Mouse (Mus musculus): ENCODE results near the gene Ssbp2. TPM values are rescaled to one million over a fixed set of nuclear protein-coding genes. Genes with fewer than 3 reads are reported as not detected.

The Ssbp2 gene
- polyA plus RNA-seq, 1 experiment, result 7.9 TPM

DNA sequence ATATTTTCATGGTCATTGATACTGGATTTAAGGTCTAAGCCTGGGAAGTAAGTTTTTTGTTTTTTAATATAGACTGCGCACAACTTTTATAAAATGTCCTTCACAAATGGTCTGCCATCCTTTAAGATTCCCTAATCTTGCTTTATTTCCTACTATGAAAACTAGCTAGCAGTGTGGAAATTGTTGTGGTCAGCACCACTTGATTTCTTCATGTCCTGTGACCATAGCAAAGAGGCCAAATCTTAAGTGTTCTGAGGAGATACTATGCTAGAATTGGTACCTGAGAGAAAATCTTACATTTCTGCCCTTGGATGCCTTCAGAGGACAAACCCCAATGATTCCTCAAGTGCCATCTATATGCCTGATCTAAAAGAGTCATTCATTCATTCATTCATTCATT, 60.9 kb downstream of the Ssbp2 start:
- Histone ChIP-seq H3K36me3 (ENCODE audit: control insufficient read depth, insufficient read depth, low read length) (no peaks in the 10 kb centered on the region), H3K4me1 (ENCODE audit: control insufficient read depth, insufficient read depth, low read length) (no peaks in the 10 kb centered on the region), H3K4me3 (ENCODE audit: control insufficient read depth, low read depth, low read length) (no peak overlapping the region), H3K27me3 (ENCODE audit: control insufficient read depth, insufficient read depth, low read length) (no peaks in the 10 kb centered on the region), H3K27ac (ENCODE audit: control insufficient read depth, insufficient read depth, low read depth, low read length) (no peak overlapping the region)
- TF ChIP-seq CTCF (IDR thresholded peaks at IDR 0.05; ENCODE audit: control insufficient read depth, insufficient read depth, insufficient replicate concordance, low read depth, low read length), result no peak
- TF ChIP-seq POLR2A (IDR thresholded peaks at IDR 0.05; ENCODE audit: control insufficient read depth, low read depth, low read length), result no peak

GRCm38 (mm10) chr13:91526058-91526457, 66.0 kb downstream of the Ssbp2 start:
- no peak overlapping the region for H3K27ac ChIP-seq (ENCODE audit: control insufficient read depth, insufficient read depth, low read depth, low read length)
- H3K27me3 ChIP-seq (ENCODE audit: control insufficient read depth, insufficient read depth, low read length), result no peaks in the 10 kb centered on the region
- H3K36me3 ChIP-seq (ENCODE audit: control insufficient read depth, insufficient read depth, low read length), result no peaks in the 10 kb centered on the region
- H3K4me3 ChIP-seq (ENCODE audit: control insufficient read depth, low read depth, low read length), result no peak overlapping the region
- TF ChIP-seq CTCF (IDR thresholded peaks at IDR 0.05; ENCODE audit: control insufficient read depth, insufficient read depth, insufficient replicate concordance, low read depth, low read length), result no peak
- TF ChIP-seq POLR2A (IDR thresholded peaks at IDR 0.05; ENCODE audit: control insufficient read depth, low read depth, low read length), result no peak
- H3K4me1 ChIP-seq (ENCODE audit: control insufficient read depth, insufficient read depth, low read length), result no peaks in the 10 kb centered on the region

GRCm38 (mm10) chr13:91529821-91530220, 69.7 kb downstream of the Ssbp2 start:
- TF ChIP-seq POLR2A (IDR thresholded peaks at IDR 0.05; ENCODE audit: control insufficient read depth, low read depth, low read length), result no peak
- no peak for TF ChIP-seq CTCF (IDR thresholded peaks at IDR 0.05; ENCODE audit: control insufficient read depth, insufficient read depth, insufficient replicate concordance, low read depth, low read length)
- Histone ChIP-seq H3K27me3 (ENCODE audit: control insufficient read depth, insufficient read depth, low read length) (no peaks in the 10 kb centered on the region), H3K4me3 (ENCODE audit: control insufficient read depth, low read depth, low read length) (no peak overlapping the region), H3K27ac (ENCODE audit: control insufficient read depth, insufficient read depth, low read depth, low read length) (no peak overlapping the region), H3K36me3 (ENCODE audit: control insufficient read depth, insufficient read depth, low read length) (no peaks in the 10 kb centered on the region), H3K4me1 (ENCODE audit: control insufficient read depth, insufficient read depth, low read length) (no peaks in the 10 kb centered on the region)

DNA sequence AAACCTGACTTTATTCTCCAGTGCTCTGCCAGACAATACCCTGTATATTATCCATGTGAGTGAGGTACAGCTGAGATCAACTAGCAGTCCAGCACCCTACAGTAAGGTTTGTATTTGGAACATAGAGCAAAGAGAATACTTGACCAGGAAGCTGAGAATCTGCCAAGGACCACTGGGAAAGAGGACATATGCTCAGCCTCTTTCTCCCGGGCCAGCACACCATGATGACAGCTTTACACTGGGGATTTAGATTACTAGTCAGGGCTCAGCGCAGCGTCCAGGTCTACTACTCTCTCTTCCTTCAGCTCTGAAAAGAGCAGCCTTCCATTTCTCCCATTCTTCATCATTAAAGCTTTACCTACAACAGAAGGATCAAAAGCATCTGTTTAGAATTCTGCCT, 76.6 kb downstream of the Ssbp2 start:
- Histone ChIP-seq H3K4me3 (ENCODE audit: control insufficient read depth, low read depth, low read length) (no peak overlapping the region), H3K27me3 (ENCODE audit: control insufficient read depth, insufficient read depth, low read length) (no peaks in the 10 kb centered on the region), H3K27ac (ENCODE audit: control insufficient read depth, insufficient read depth, low read depth, low read length) (no peak overlapping the region), H3K4me1 (ENCODE audit: control insufficient read depth, insufficient read depth, low read length) (no peaks in the 10 kb centered on the region), H3K36me3 (ENCODE audit: control insufficient read depth, insufficient read depth, low read length) (no peaks in the 10 kb centered on the region)
- no peak for TF ChIP-seq POLR2A (IDR thresholded peaks at IDR 0.05; ENCODE audit: control insufficient read depth, low read depth, low read length)
- no peak for TF ChIP-seq CTCF (IDR thresholded peaks at IDR 0.05; ENCODE audit: control insufficient read depth, insufficient read depth, insufficient replicate concordance, low read depth, low read length)

DNA sequence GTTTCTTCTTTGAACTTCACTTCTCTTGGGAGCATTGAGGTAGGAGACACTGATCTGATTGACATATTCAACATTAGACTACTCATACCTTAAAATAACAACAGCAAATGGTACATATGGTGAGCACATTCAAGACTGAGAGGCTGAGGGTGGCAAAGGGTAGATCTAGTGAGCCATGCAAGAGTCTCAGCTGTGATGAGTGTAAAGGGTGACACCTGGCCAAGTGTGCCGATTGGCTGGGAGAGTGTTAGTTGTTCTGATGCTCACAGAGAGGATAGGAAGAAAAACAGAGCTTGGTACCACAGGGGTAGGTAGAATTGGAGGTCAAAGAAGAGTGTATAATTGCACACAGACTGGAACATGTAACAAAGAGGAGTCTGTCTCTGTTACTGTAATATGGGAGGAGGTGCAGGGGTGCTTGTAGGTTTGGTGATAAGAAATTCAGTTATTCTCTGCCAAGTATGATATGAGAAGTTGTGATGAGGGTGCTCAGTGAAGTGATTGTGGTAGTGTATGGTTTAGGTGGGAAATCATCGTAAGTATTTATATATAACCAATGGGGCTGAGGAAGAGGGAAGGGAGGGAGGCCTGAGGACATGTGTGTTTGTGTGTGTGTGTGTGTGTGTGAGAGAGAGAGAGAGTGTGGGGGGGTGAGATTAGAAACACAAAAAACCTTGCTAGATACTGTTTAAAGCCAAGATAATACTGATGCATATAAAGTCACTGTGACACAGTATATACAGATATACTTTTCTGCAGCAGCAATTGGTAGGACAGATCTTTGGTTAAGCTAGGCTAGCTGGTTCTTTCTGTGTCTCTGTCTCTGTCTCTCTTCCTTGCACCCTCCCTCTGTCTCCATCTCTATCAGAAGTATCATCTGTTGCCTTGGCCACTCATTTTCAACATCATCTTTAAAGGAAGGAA, 80.3 kb downstream of the Ssbp2 start:
- no peak for TF ChIP-seq POLR2A (IDR thresholded peaks at IDR 0.05; ENCODE audit: control insufficient read depth, low read depth, low read length)
- TF ChIP-seq CTCF (IDR thresholded peaks at IDR 0.05; ENCODE audit: control insufficient read depth, insufficient read depth, insufficient replicate concordance, low read depth, low read length), result no peak
- H3K36me3 ChIP-seq (ENCODE audit: control insufficient read depth, insufficient read depth, low read length), result no peaks in the 10 kb centered on the region

DNA sequence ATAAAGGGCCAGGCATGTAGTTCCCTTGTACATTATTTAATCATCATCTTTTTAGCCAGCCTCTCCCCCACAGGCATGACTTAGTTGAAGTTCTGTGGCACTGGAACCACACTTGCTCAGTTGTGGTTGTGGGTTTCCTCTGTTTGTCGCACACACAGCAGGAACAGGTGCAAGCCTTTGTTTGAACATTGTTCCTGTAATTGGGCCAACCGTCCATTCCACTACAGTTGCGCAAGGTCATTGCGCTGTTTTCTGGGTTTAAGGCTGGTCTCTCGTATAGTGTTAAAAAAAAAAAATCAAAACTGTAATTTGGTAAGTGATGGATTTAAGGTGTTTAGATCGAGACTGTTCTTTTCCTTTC, 81.0 kb downstream of the Ssbp2 start:
- no peaks in the 10 kb centered on the region for H3K4me1 ChIP-seq (ENCODE audit: control insufficient read depth, insufficient read depth, low read length)
- no peaks in the 10 kb centered on the region for H3K27me3 ChIP-seq (ENCODE audit: control insufficient read depth, insufficient read depth, low read length)
- no peak for TF ChIP-seq CTCF (IDR thresholded peaks at IDR 0.05; ENCODE audit: control insufficient read depth, insufficient read depth, insufficient replicate concordance, low read depth, low read length)
- no peak for TF ChIP-seq POLR2A (IDR thresholded peaks at IDR 0.05; ENCODE audit: control insufficient read depth, low read depth, low read length)
- H3K36me3 ChIP-seq (ENCODE audit: control insufficient read depth, insufficient read depth, low read length), result no peaks in the 10 kb centered on the region
- no peak overlapping the region for H3K4me3 ChIP-seq (ENCODE audit: control insufficient read depth, low read depth, low read length)
- no peak overlapping the region for H3K27ac ChIP-seq (ENCODE audit: control insufficient read depth, insufficient read depth, low read depth, low read length)

More for the DNA sequence above, 80.3 kb downstream of the Ssbp2 start:
- Histone ChIP-seq H3K4me3 (ENCODE audit: control insufficient read depth, low read depth, low read length) (no peak overlapping the region), H3K27ac (ENCODE audit: control insufficient read depth, insufficient read depth, low read depth, low read length) (no peak overlapping the region), H3K27me3 (ENCODE audit: control insufficient read depth, insufficient read depth, low read length) (no peaks in the 10 kb centered on the region), H3K4me1 (ENCODE audit: control insufficient read depth, insufficient read depth, low read length) (no peaks in the 10 kb centered on the region)

GRCm38 (mm10) chr13:91543555-91543954, 83.5 kb downstream of the Ssbp2 start:
- Histone ChIP-seq H3K4me3 (ENCODE audit: control insufficient read depth, low read depth, low read length) (no peak overlapping the region), H3K4me1 (ENCODE audit: control insufficient read depth, insufficient read depth, low read length) (no peaks in the 10 kb centered on the region), H3K36me3 (ENCODE audit: control insufficient read depth, insufficient read depth, low read length) (no peaks in the 10 kb centered on the region), H3K27ac (ENCODE audit: control insufficient read depth, insufficient read depth, low read depth, low read length) (no peak overlapping the region), H3K27me3 (ENCODE audit: control insufficient read depth, insufficient read depth, low read length) (no peaks in the 10 kb centered on the region)
- TF ChIP-seq CTCF (IDR thresholded peaks at IDR 0.05; ENCODE audit: control insufficient read depth, insufficient read depth, insufficient replicate concordance, low read depth, low read length) (no peak), POLR2A (IDR thresholded peaks at IDR 0.05; ENCODE audit: control insufficient read depth, low read depth, low read length) (no peak)

Measured in testis, adult 2 months (tissue).